Mouse (Mus musculus) gastrocnemius, adult 2 months (tissue): Measurements from ENCODE around the gene Rab14. TPM values are rescaled to one million over a fixed set of nuclear protein-coding genes. Genes with fewer than 3 reads are reported as not detected.
A peak's percentile ranks its signal among the peaks of the same experiment; 100 is the strongest.

Experiments used
- DNase-seq: peaks from one replicate; pipeline ENCODE4 v3.0.0; 2022
- H3K27ac ChIP-seq: fragments of 200-600 bp; 2 replicates; pipeline ENCODE4 v1.8.1; 2022; ENCODE audit warnings: mild to moderate bottlenecking
- H3K4me3 ChIP-seq: fragments of 200-600 bp; 2 replicates; pipeline ENCODE4 v1.8.1; 2022; ENCODE audit warnings: mild to moderate bottlenecking, moderate library complexity
- CTCF ChIP-seq: fragments of 200-600 bp; IDR thresholded peaks from 2 replicates; pipeline ENCODE4 v1.8.1; 2022; ENCODE audit warnings: antibody characterized with exemption, mild to moderate bottlenecking, moderate library complexity
- intact Hi-C: fragments of 180-260 bp; cut with DNase I; formaldehyde crosslinking; loops from one replicate; pipeline ENCODE4 v1.15.1; 2025
- long read RNA-seq, 2 experiments: library from polyadenylated mRNA; stranded (forward); transcript quantifications; one replicate each; pipeline ENCODE4 v2.0.0; 2021
- total RNA-seq, 2 experiments: library from RNA; stranded (reverse); gene quantifications; 2 replicates each; pipeline ENCODE4 v1.2.3; 2021

The Rab14 gene
- 10 to 100 TPM; 87.9 to 91.5 TPM for total RNA-seq
- long read RNA-seq, experiment 1, transcript Rab14-201 (8 exons, 3,081 nt): major isoform, 289 of 309 reads
- long read RNA-seq, experiment 1, partial matches to known transcripts: 4 of 309 reads
- long read RNA-seq, experiment 1, other reads (novel, unspliced or antisense): 16 of 309 reads
- long read RNA-seq, experiment 2, full-length matches to known transcripts: 286 of 302 reads
- long read RNA-seq, experiment 2, partial matches to known transcripts: 2 of 302 reads
- long read RNA-seq, experiment 2, other reads (novel, unspliced or antisense): 14 of 302 reads

GRCm38 (mm10) chr2:35200898-35201668 lies at the start of gene Rab14:
Gene Rab14, minus strand, starts transcription at chr2:35201120.
- no peak for TF ChIP-seq CTCF
- Histone ChIP-seq H3K27ac (peak within 1 kb of the TSS; percentile 100), H3K4me3 (peak within 1 kb of the TSS; percentile 85)
- intact Hi-C loops: no loop called here
- DNase-seq: peak; percentile 100

DNA sequence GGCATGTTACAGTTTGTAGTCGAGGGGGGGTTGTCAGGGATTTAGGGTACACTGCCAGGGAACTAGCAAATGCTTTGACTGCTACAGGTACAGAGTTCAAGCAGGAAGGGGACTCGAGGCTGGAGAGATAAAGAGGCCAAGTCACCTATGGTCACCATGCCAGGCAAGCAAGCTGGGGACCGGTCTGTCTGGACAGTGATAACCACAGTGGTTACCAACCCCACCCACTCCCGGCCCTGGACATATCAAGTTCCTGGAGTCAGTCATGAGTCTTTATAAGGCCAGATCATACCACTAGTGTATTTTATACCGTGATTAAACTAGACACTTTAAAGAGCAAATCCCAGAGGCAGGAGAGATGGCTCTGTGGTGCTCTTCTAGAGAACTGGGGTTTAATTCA lies 46.8 kb upstream of the Rab14 start:
- intact Hi-C loops: no loop called here
- H3K27ac ChIP-seq: no peak overlapping the region
- H3K4me3 ChIP-seq: no peak overlapping the region
- DNase-seq: no peak
- no peak for TF ChIP-seq CTCF

DNA sequence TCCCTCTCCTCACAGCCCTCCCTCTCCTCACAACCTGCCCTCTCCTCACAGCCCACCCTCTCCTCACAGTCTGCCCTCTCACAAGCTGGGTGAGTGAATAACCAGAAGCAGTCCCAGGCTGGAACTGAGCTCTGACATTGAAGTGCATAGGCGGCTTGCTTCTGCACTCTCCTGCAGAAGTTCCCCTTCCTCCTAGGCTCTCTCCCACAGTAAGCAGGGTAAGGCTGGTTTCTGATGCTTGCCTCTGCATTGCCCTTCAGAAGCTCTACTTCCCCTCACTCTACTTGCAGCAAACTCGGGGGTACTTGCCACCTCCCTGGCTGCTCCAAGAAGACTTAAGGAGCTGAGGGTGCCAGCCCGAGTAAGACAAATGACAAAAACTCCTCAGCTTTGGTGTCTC lies 43.3 kb upstream of the Rab14 start:
- intact Hi-C loops: no loop called here
- TF ChIP-seq CTCF: no peak
- Histone ChIP-seq H3K4me3 (no peak overlapping the region), H3K27ac (no peak overlapping the region)
- no peak for DNase-seq

DNA sequence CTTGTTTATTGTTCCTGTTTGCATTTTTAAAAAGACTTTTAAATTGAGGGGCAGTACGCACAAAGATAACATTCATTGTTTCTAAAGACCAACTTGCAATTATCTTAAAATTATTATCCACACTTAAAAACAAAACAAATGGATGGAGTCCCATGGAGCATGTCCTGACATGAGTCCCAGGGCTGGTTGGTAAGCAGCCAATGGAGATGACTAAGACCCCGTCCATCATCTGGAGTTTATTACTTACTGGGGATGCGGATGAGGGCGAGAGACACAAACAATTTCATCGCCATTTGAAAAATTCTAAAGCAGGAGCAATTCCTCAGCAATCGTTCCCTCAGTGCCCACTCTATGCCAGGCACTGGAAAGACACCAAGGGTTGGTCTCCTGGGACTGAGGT lies 34.1 kb upstream of the Rab14 start:
- DNase-seq: no peak
- intact Hi-C loops: no loop called here
- H3K4me3 ChIP-seq: no peak overlapping the region
- no peak overlapping the region for H3K27ac ChIP-seq
- no peak for TF ChIP-seq CTCF

GRCm38 (mm10) chr2:35233898-35234297 lies 33.0 kb upstream of the Rab14 start:
- intact Hi-C loops: no loop called here
- no peak for DNase-seq
- TF ChIP-seq CTCF: no peak
- H3K27ac ChIP-seq: no peak overlapping the region
- no peak overlapping the region for H3K4me3 ChIP-seq

GRCm38 (mm10) chr2:35232595-35233445 lies 31.9 kb upstream of the Rab14 start:
- Histone ChIP-seq H3K4me3 (no peak overlapping the region), H3K27ac (no peak overlapping the region)
- TF ChIP-seq CTCF: no peak
- intact Hi-C loops: no loop called here
- no peak for DNase-seq

DNA sequence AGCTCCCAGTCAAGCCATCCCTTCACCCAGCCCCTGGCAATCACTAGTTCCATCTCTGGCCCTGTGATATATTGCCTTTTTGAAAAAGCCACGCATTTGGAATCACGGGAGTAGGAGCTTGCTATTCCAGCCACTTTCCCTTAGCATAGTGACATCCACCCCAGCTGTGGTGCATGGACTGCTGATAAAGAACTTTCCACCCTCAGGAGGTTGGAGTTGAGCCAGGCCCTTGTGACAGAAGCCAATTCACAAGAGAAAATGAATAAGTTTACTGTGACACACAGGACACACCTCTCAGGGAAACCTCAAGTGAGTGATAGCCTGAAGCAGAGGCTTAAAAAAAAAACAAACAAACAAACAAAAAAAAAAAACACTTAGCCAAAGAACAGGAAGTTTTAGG lies 31.0 kb upstream of the Rab14 start:
- Histone ChIP-seq H3K4me3 (no peak overlapping the region), H3K27ac (no peak overlapping the region)
- intact Hi-C loops: no loop called here
- no peak for TF ChIP-seq CTCF
- DNase-seq: peak; percentile 33

DNA sequence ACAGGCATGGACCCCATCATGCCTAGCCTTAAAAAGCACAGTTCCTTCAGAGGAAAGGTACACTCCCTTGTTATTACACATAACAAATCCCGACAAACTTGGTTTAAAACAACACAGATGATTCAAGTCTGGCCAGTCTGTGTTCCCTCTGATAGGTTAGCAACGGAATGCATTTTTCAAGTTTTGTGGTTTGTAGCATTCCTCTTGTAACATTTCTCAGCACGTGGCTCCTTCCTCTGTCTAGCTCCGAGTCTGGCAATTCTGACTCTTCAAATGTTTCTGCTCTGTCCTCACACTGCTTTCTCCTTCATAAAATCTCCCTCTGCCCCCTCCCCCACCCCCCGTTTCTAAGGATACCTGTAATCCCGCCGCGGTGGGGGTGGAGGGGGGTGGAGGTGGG lies 29.3 kb upstream of the Rab14 start:
- no peak for TF ChIP-seq CTCF
- DNase-seq: no peak
- intact Hi-C loops: no loop called here
- H3K4me3 ChIP-seq: no peak overlapping the region
- H3K27ac ChIP-seq: no peak overlapping the region

GRCm38 (mm10) chr2:35228145-35228544 lies 27.2 kb upstream of the Rab14 start:
- H3K4me3 ChIP-seq: no peak overlapping the region
- no peak overlapping the region for H3K27ac ChIP-seq
- intact Hi-C loops: no loop called here
- no peak for DNase-seq
- TF ChIP-seq CTCF: no peak

GRCm38 (mm10) chr2:35224285-35224684 lies 23.4 kb upstream of the Rab14 start:
- Histone ChIP-seq H3K27ac (no peak overlapping the region), H3K4me3 (no peak overlapping the region)
- no peak for TF ChIP-seq CTCF
- intact Hi-C loops: no loop called here
- no peak for DNase-seq

DNA sequence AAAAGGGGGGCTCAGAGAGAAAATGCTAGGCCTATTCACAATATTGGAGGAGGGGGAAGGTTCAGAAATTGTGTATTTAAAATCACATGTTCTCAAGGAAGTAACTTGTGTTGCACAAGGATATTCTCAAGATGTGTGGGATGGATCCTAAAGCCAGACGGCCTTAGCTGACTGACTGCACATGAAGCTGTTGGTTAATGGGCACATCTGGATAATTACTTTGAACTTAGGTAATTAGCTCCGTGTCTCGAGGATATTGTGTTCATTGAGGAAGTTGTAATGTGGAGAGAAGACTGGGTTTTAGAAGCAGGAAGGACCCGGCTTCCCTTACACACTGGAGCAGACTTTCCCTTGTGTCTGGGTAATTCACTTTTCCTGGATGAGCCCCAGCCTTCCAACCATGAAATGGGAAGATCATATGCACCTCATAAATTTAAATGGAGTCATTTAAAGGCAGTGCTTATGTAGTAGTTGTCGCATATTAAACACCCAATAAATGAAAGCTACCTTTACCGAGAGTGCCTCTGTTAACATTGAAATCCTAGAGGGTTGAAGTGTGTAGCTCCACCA lies 22.0 kb upstream of the Rab14 start:
- H3K27ac ChIP-seq: no peak overlapping the region
- H3K4me3 ChIP-seq: no peak overlapping the region
- no peak for DNase-seq
- no peak for TF ChIP-seq CTCF
- intact Hi-C loops: no loop called here

DNA sequence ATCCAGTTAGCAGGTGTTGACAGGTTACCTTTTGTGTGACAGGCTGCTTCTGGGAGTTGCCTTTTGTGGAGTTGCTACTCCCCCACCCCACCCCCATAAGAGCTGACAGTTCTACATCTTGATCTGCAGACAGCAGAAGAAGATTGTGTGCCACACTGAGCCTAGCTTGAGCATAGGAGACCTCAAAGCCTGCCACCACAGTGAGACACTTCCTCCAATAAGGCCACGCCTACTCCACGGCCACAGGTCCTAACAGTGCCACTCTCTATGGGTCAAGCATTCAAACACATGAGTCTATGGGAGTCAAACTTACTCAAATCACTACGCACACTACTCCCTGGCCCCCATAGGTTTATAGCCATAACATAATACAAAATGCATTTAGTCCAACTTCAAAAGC lies 17.8 kb upstream of the Rab14 start:
- DNase-seq: no peak

DNA sequence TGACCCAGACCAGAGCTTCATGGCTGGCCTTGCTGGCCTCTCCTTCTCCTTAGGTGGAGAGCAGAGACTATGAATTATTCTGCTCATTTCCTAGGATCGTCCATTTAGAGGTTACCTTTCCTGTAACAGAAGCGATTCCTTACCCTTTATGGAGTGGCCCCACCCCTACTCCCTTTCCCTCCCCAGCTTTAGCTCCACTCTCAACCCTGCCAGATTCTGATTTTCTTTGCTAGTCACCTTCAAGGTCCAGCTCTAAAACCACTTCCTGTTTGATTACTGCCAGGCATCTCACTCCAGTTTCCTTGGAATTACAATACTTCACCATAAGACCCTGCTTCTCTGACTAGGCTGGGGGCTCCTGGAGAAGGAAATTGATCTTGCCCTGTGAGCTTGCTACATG lies 15.8 kb upstream of the Rab14 start:
- no peak for TF ChIP-seq CTCF
- no peak for DNase-seq
- Histone ChIP-seq H3K27ac (no peak overlapping the region), H3K4me3 (no peak overlapping the region)
- intact Hi-C loops: no loop called here

More for the DNA sequence above, 17.8 kb upstream of the Rab14 start:
- H3K27ac ChIP-seq: no peak overlapping the region
- intact Hi-C loops: no loop called here
- no peak for TF ChIP-seq CTCF
- no peak overlapping the region for H3K4me3 ChIP-seq
